Mouse (Mus musculus) spleen, adult 2 months (tissue): ENCODE measurements at regions not wholly inside any gene's neighbourhood (a gene's known extent, or its start where the extent isn't known, plus 50 kb on each side); places are given as distances from the start of the nearest gene placed in this dataset.

Experiments
- CTCF ChIP-seq: fragments of 200-500 bp; IDR thresholded peaks from 2 replicates; pipeline ENCODE4 v1.5.1; 2011; ENCODE audit warnings: mild to moderate bottlenecking, inconsistent platforms; ENCODE audit not compliant: insufficient read depth, insufficient read length, insufficient replicate concordance; ENCODE audit errors: extremely low read depth
- POLR2A ChIP-seq: fragments of 200-500 bp; IDR thresholded peaks from 2 replicates; pipeline ENCODE4 v1.6.1; 2011; ENCODE audit warnings: low read depth, low read length, inconsistent platforms

DNA sequence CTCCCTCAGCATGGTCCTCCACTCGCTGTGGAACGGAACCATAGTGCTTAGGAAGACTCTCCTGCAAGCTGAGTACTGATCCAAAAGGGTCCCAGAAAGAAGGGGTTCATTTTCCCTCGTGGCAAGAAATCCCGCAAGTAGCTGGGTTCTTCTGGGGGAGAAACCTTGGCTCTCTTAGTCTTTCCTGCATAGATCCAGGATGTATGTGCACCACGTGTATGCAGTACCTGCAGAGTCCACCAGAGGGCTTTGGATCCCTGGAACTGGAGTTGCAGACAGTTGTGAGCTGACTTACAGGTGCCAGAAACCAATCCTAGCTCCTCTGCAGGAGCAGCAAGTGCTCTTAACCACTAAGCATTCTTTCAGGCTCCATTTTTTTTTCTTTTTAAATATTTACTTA, 67.9 kb upstream of the Pmepa1 start:
- TF ChIP-seq CTCF (no peak), POLR2A (no peak)
